In the genomic region with DNA sequence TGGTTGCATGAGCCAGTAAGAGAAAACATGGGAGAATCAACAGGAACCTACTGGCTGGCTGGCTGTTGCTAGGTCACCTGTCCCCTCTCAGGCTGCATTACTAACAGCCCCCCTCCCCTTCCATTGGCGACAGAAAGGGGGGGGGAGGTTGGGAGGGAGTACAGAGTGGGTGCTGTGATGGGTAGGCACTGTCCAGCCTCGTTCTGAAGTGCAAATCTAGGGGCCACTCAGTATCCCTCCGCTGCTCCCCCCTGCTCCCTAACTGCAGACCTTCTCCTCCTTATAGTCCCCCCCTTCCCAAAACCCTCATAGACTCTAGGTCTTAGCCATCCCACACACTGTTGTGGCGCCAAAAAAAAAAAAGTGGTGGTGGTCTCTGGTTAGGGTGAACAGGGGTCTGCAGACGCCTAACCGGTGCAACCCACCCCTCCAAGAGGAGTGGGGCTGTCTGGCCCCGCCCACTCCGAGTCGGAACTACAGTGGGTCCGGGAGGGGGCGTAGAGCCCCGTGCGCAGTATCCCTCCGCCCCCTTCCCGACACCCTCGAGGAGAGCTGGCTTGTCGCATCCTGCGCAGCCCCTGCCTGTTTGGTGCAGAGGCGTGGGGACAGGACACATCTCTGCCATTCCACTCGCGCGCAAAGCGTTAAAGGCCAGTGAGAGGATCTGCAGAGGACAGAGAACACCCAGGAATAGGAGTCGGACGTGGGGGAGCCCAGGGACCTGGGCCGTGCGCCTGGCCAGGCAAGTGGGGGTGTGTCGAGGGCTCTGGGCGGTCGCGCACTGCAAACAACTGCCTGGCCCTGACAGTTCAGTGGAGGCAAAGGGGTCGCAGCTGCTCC, we compare ENCODE assay signal across 8 mouse cellular contexts. TPM values are rescaled to one million over a fixed set of nuclear protein-coding genes. Genes with fewer than 3 reads are reported as not detected.
DNase-seq lines count a peak whose midpoint lies in the region; ATAC-seq and TF ChIP-seq lines count a peak whose summit lies in the region.
"Not testable (repeated sequence)": the region's sequence is repeated elsewhere in the genome, so short reads cannot be mapped to it uniquely, and the experiment has no call there.

A gene (plus strand): TSS at position 514 of the 840 bp plus-strand sequence.

- TF ChIP-seq CTCF in hindbrain, postnatal 0 days (IDR thresholded peaks at IDR 0.05; ENCODE audit: low read depth): not testable (repeated sequence)

- peak within 1 kb of the TSS; percentile 63 for H3K4me2 ChIP-seq in hindbrain, postnatal 0 days (ENCODE audit: low read depth, low read length)
- H3K4me2 ChIP-seq in lung, embryonic 16.5 days (ENCODE audit: low read depth, low read length): peak within 1 kb of the TSS; percentile 72

- H3K4me3 ChIP-seq in hindbrain, postnatal 0 days (ENCODE audit: low read length): peak within 1 kb of the TSS; percentile 51
- peak within 1 kb of the TSS; percentile 51 for H3K4me3 ChIP-seq in lung, embryonic 16.5 days (ENCODE audit: low read length)

- not testable (repeated sequence) for H3K27me3 ChIP-seq in hindbrain, postnatal 0 days (ENCODE audit: insufficient read depth, low read length); lung, embryonic 16.5 days (ENCODE audit: control insufficient read depth, insufficient read depth, low read depth, low read length)

- not testable (repeated sequence) for H3K36me3 ChIP-seq in hindbrain, postnatal 0 days (ENCODE audit: insufficient read depth, low read length); lung, embryonic 16.5 days (ENCODE audit: control insufficient read depth, insufficient read depth, low read length)

- H3K27ac ChIP-seq in hindbrain, postnatal 0 days: peak within 1 kb of the TSS; percentile 76
- H3K27ac ChIP-seq in lung, embryonic 16.5 days (ENCODE audit: low read length): not testable (repeated sequence)

- H3K4me1 ChIP-seq in hindbrain, postnatal 0 days (ENCODE audit: insufficient read depth, low read length); lung, embryonic 16.5 days (replicated peaks; ENCODE audit: control insufficient read depth, insufficient read depth, low read length): not testable (repeated sequence)

- peak; percentile 95 for ATAC-seq in hindbrain, postnatal 0 days
- peak; percentile 88 for ATAC-seq in lung, embryonic 16.5 days (ENCODE audit: low read depth)

- DNase-seq in adrenal gland, adult 18-20 months (ENCODE audit: low spot score in 2 of 2): peak in 1 of 2 experiments; percentile 24
- peak; percentile 47 for DNase-seq in embryo, embryonic 10.5 days (ENCODE audit: low spot score)
- DNase-seq in gastrocnemius, postnatal 25 days: peak; percentile 15
- DNase-seq in hindbrain, postnatal 0 days (ENCODE audit: low spot score): peak; percentile 80
- DNase-seq in left cerebral cortex, adult 11 months (ENCODE audit: low spot score): peak; percentile 42
- DNase-seq in ovary, postnatal 14 days (ENCODE audit: low spot score): peak; percentile 28
- DNase-seq in thymus, postnatal 25 days: peak; percentile 64

- 31% methylated on average over 25 of the region's 32 CpGs for WGBS in hindbrain, postnatal 0 days
- 22% methylated on average over 24 of the region's 32 CpGs for WGBS in lung, embryonic 16.5 days

- H3K9ac ChIP-seq in hindbrain, postnatal 0 days (replicated peaks; ENCODE audit: low read length): peak within 1 kb of the TSS; percentile 57
- H3K9ac ChIP-seq in lung, embryonic 16.5 days (ENCODE audit: low read length): peak within 1 kb of the TSS; percentile 47

- not testable (repeated sequence) for H3K9me3 ChIP-seq in hindbrain, postnatal 0 days (ENCODE audit: low read length); lung, embryonic 16.5 days (ENCODE audit: control insufficient read depth, low read length)

RNA-seq across cellular contexts. Expression of the gene that starts here (rescaled TPM):
- total RNA-seq in adrenal gland, adult 18-20 months (2021): 10 to 100 TPM; 37.6 to 41.5 TPM
- total RNA-seq in gastrocnemius, postnatal 25 days (2021): 1 to 10 TPM; 1.2 to 1.3 TPM
- 201 and 270 TPM in 2 replicates for total RNA-seq in hindbrain, postnatal 0 days (2014; rRNA removed)
- 239 and 245 TPM in 2 replicates for polyA plus RNA-seq in hindbrain, postnatal 0 days (2015; fragmentation: Nextera tagmentation; extraction: Ambion mirVana)
- polyA plus RNA-seq in lung, embryonic 16.5 days (2015; fragmentation: Nextera tagmentation; extraction: Ambion mirVana): 18.0 and 19.1 TPM in 2 replicates

Comparison
In these comparisons a context has a peak if more than half of its experiments do, and no peak if none do; other contexts are left out.
1. RNA of the gene that starts here (total RNA-seq): 201 to 270 TPM in hindbrain, postnatal 0 days and 37.6 to 41.5 TPM in adrenal gland, adult 18-20 months; 1.2 to 1.3 TPM in gastrocnemius, postnatal 25 days; every median in the first group is over 10 times any median in the second.
2. RNA of the gene that starts here (polyA plus RNA-seq): 239 to 245 TPM in hindbrain, postnatal 0 days; 18.0 to 19.1 TPM in lung, embryonic 16.5 days; every median in the first group is over 10 times any median in the second.